Mouse (Mus musculus) gastrocnemius, postnatal 25 days (tissue): ENCODE measurements around the gene Marf1. TPM values are rescaled to one million over a fixed set of nuclear protein-coding genes. Genes with fewer than 3 reads are reported as not detected.
"Not testable (repeated sequence)": the region's sequence is repeated elsewhere in the genome, so short reads cannot be mapped to it uniquely, and the experiment has no call there.

ENCODE experiments used
- DNase-seq: peaks from one replicate; pipeline ENCODE4 v3.0.0; 2022
- long read RNA-seq, 2 experiments: library from polyadenylated mRNA; stranded (forward); transcript quantifications; one replicate each; pipeline ENCODE4 v2.0.0; 2021
- total RNA-seq, 2 experiments: library from RNA; stranded (reverse); gene quantifications; 1 replicate in 1 of 2; 2 replicates in 1 of 2; pipeline ENCODE4 v1.2.3; 2021

Gene Marf1
- total RNA-seq: 10 to 100 TPM; 16.4 to 18.7 TPM
- long read RNA-seq, experiment 1, partial matches to known transcripts: 0 of 6 reads
- long read RNA-seq, experiment 1, other reads (novel, unspliced or antisense): 6 of 6 reads
- long read RNA-seq, experiment 2, partial matches to known transcripts: 0 of 6 reads
- long read RNA-seq, experiment 2, other reads (novel, unspliced or antisense): 6 of 6 reads

GRCm38 (mm10) chr16:14162988-14163416 lies at the start of gene Marf1, which contains the start of gene Nde1:
Gene Marf1, minus strand, starts transcription at chr16:14163351.
Gene Nde1, plus strand, starts transcription at chr16:14163275.
- DNase-seq: peak; percentile 96

GRCm38 (mm10) chr16:14198798-14199197 lies 35.6 kb upstream of the Marf1 start:
- DNase-seq: no peak

GRCm38 (mm10) chr16:14195427-14195826 lies 32.3 kb upstream of the Marf1 start:
- no peak for DNase-seq

DNA sequence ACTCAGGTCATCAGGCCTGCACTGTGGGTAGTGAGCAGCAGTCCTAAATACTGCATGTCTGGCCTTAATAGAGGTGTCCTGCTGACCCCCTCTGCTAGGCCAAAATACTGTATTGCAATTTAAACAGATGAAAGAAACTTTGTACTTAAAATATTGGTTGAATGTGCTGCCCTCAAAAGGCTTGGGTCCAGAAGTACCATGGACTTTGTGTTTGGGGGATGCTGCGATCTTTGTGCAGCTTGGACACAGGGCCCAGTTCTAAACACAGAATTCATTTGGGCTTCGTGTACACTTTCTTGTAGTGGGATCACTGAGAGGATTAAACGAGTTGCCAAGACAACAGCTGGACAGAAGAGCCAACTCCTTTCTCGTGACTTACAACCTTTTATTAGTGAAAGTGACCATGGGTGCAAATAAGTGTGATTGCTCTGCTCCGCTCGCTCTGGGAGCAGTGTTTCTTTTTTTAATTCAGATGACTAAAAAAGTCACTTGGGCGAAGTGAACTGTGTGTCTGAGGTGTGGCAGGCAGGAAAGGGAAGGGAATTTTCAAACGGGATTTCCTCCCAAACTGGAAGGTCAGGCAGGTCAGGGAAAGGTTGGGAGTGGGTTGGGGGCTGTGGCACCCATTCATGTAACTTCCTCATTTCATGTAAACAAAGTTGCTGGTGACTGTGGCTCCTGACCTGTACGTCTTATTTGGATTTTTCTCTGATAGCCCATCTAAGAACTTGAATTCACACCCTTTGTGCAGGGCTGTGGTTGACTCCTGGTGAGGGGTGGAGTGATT lies 31.2 kb upstream of the Marf1 start:
- no peak for DNase-seq

GRCm38 (mm10) chr16:14185516-14185915 lies 22.4 kb upstream of the Marf1 start:
- no peak for DNase-seq

DNA sequence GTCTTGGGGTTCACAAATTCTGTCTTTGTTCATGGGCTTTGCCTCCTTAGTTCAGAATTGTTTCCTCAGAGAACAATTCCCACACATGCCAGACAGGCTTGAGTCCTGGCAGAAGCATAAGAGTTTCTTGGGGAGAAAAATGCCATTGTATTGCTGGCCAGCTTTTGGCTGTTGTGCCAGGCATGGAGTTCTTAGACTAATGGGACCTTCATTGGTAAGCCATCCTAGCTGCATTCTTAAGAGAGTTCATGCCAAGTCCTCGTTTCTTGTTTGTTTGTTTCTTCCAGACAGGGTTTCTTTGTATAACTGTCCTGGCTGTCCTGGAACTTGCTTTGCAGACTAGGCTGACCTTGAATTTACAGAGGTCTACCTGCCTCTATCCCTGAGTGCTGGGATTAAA lies 20.7 kb upstream of the Marf1 start:
- no peak for DNase-seq

DNA sequence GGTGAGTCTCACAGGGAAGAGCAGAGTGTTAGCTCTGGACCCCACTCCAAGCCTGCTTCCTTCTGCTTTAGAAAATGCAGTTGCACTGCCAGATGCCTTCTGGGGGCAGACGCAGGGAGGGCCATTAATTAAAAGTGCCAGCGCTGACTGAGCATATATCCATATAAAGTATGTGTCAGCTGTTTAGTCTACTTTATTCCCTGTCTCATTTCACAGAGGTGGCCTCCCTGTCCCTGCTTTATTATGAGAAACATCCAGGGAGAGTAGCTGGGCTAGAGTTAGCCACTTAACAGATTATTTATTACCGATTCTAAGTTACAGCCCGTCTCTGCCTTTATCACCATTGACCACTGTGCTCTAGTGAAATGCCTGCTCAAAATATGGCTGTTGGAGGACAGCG lies 19.2 kb upstream of the Marf1 start:
- DNase-seq: no peak

DNA sequence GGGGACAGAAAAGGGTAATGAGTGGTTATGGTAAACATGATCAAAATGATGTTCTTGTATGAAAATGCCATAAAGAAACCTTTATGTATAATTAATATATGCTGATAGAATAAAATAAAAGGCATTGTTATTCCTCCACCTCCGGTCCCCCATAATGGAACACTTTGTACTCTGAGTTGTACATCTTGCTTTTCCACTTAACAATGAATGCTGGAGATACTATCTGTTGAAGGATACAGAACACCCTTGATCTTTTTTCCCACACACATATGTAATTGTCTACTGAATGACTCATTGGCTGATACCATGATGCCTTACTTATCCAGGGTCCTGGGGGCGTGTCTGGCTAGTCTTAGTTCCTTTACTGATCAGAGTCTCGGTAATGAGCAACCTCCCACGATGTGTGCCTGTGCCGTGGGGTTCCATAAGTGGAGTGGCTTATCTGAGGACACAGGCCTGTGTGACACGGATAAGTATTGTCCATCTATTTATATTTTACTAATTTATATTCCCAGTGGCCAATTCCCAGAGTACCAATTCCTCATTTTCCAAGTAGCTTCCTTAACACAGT lies 17.1 kb upstream of the Marf1 start:
- no peak for DNase-seq

DNA sequence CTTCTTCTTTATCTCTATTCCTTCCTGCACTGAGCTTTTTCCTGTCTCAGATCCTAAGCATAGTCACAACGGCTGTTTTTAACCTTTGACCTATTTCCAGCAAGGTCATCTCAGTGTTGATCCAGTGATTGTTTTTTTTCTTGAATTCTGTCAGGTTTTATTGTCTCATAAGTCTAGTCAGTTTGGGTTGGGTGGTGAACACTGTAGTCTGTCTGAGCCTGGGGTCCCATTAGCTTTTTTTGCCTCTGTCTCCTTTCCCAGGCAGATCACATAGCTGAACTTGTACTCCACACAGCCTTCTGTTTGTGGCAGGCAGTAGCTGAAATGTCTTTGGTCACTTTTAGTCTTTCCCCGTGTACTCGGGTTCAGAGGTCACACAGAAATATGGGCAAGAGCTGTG lies 14.9 kb upstream of the Marf1 start:
- DNase-seq: no peak

DNA sequence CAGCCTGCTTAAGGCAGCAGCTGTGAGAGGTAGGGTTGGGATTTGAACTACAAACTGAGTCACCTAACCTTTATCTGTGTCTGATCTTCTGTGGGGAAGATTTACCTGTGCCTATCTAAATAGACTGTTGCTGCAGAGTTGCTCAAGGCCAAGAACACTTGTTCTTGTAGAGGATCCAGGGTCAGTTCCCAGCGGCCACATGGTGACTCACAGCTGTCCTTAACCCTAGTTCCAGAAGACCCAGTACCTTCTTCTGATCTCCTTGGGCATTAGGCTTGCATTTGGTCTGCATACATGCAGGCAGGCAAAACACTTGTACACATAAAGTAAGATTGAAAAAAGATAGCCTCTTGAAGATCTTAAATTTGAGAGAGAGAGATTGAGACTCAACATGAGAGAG lies 6.6 kb upstream of the Marf1 start:
- no peak for DNase-seq

DNA sequence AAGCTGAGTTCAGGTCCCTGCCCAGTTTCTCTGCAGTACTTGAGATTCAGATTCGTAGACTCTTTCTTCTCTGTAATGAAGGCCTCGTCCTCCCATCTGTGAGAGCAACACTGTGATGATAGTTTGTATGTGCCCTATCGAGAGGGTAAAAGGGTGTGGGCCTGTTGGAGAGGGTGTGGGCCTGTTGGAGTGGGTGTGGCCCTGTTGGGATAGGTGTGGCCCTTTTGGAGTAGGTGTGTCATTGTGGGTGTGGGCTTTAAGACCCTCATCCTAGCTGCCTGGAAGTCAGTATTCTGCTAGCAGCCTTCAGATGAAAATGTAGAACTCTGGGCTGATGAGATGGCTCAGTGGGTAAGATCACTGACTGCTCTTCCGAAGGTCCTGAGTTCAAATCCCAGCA lies 3.3 kb upstream of the Marf1 start:
- DNase-seq: no peak

DNA sequence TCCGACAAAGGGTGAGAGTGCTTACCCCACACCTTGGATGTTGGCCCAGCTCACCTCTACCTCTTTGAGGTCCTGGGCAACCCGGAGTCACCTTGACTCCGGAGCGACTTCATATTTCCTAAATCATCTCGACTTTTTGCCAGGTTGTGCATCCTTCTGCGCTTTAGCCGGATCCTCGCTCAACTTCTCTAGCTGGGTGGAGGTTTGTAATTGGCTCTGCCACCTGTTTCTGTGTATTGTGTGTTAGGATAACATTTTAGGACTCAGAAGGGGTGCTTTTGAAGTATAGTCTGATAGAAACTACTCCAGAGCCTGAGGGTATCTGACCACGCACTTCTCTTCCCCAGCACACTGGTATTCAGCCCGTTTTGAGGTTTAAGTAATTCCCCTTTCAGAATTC lies 580 bp upstream of the Marf1 start:
- no peak for DNase-seq

DNA sequence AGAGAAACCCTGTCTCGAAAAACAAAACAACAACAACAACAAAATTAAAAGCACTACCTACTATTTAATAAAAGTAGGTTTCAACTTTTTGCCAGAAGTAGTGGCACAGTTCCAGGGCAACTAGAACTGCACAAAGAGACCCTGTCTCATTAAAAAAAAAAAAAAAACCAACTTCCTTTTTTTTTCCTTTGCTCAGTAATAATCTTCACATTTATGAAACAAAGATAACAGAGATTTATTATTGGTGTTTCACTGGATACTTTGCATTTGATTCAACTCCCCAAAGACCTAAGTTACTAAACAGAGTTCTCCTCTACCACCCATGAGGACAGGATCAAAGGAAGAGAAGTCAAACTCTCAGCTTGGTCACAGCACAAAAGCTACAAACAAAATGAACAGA lies 2.2 kb downstream of the Marf1 start:
- DNase-seq: no peak

DNA sequence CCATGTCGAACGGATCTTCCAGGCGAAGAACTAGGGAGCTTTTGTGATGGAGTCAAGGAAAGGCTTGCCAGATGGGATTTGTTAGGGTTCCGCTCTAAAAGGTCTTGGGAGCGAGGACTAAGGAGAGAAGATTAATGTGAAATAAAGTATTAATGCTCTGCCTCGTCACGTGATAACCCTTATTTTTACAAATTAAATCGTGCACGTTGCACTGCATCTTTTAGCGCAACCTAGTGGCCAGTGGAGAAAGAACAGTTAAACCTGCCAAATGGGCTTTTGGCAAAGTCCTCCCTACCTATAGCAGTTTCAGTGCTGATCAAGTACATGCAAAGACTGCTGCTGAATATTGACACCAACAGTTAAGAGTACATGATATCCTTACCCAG lies 3.4 kb downstream of the Marf1 start:
- peak; percentile 44 for DNase-seq

GRCm38 (mm10) chr16:14158936-14159745 lies 4.0 kb downstream of the Marf1 start:
- peak; percentile 100 for DNase-seq

DNA sequence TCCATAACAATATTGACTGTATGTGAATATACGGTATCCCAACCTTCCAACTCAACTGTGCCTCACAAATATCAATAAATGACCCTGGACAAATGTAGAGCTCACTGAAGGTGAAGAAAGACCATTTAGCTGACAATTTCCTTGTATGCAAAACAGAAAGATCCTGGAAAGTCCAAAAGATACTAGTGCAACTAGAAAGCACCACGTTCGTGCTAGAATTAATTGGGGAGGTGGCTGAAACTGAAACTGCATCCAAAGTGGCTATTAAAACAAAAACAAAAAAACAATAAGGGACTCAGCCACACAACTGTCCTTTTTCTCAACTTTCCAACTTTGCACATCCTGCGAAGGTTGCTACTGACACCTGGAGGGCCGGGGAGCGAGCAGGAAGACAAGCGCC lies 4.6 kb downstream of the Marf1 start:
- DNase-seq: no peak

GRCm38 (mm10) chr16:14156312-14156711 lies 6.8 kb downstream of the Marf1 start:
- no peak for DNase-seq

GRCm38 (mm10) chr16:14155638-14156037 lies 7.5 kb downstream of the Marf1 start:
- DNase-seq: not testable (repeated sequence)

- DNase-seq: no peak
Observed at GRCm38 (mm10) chr16:14151718-14152117, 11.4 kb downstream of the Marf1 start.

DNA sequence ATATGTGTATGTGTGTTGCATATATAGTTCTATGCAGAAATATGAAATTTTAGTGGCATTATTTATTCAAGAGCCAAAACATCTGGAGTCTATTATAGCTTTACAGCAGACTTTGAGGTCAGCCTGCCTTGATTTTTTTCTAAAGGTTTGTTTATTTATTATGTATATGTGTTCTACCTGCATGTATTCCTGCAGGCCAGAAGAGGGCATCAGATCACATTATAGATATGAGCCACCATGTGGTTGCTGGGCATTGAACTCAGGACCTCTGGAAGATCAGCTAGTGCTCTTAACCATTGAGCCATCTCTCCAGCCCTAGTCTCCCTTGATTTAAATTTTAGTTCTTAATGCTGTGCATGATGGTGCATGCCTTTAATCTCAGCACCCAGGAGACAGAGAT lies 15.4 kb downstream of the Marf1 start:
- no peak for DNase-seq

- DNase-seq: no peak
Observed at GRCm38 (mm10) chr16:14143298-14143697, 19.9 kb downstream of the Marf1 start.

GRCm38 (mm10) chr16:14139106-14139505 lies 24.0 kb downstream of the Marf1 start:
- no peak for DNase-seq
